Mouse (Mus musculus) layer of hippocampus, adult 9-10 months (tissue): ENCODE results near the gene Iffo2.
A peak's percentile ranks its signal among the peaks of the same experiment; 100 is the strongest.

Source experiments
- DNase-seq: peaks from one replicate; pipeline ENCODE4 v3.0.0; 2022; ENCODE audit warnings: low spot score

Iffo2 gene

GRCm38 (mm10) chr4:139581427-139582051 is 51.2 kb downstream of the Iffo2 start:
- DNase-seq, result no peak

- no peak for DNase-seq
Measured at GRCm38 (mm10) chr4:139582346-139582745, 52.0 kb downstream of the Iffo2 start.

- DNase-seq, result no peak
Measured at GRCm38 (mm10) chr4:139582903-139583302, 52.6 kb downstream of the Iffo2 start.

GRCm38 (mm10) chr4:139583629-139584245 is 53.4 kb downstream of the Iffo2 start:
- DNase-seq, result no peak

- no peak for DNase-seq
Measured at GRCm38 (mm10) chr4:139584704-139585103, 54.4 kb downstream of the Iffo2 start.

- no peak for DNase-seq
Measured at GRCm38 (mm10) chr4:139585713-139586112, 55.4 kb downstream of the Iffo2 start.

- no peak for DNase-seq
Measured at GRCm38 (mm10) chr4:139587370-139587769, 57.0 kb downstream of the Iffo2 start.

- no peak for DNase-seq
Measured at GRCm38 (mm10) chr4:139587773-139588172, 57.4 kb downstream of the Iffo2 start.

GRCm38 (mm10) chr4:139589351-139590027 is 59.1 kb downstream of the Iffo2 start:
- DNase-seq, result no peak

- no peak for DNase-seq
Measured at GRCm38 (mm10) chr4:139590446-139590845, 60.1 kb downstream of the Iffo2 start.

GRCm38 (mm10) chr4:139592895-139593294 is 62.5 kb downstream of the Iffo2 start:
- no peak for DNase-seq

- no peak for DNase-seq
Measured at GRCm38 (mm10) chr4:139593383-139593782, 63.0 kb downstream of the Iffo2 start.

GRCm38 (mm10) chr4:139594062-139594461 is 63.7 kb downstream of the Iffo2 start:
- no peak for DNase-seq

GRCm38 (mm10) chr4:139596715-139597114 is 66.4 kb downstream of the Iffo2 start:
- no peak for DNase-seq

GRCm38 (mm10) chr4:139597286-139598284 is 67.2 kb downstream of the Iffo2 start:
- DNase-seq, result no peak

- no peak for DNase-seq
Measured at GRCm38 (mm10) chr4:139598356-139598755, 68.0 kb downstream of the Iffo2 start.

- no peak for DNase-seq
Measured at GRCm38 (mm10) chr4:139598950-139599518, 68.7 kb downstream of the Iffo2 start.

GRCm38 (mm10) chr4:139601519-139602356 is 71.4 kb downstream of the Iffo2 start:
- no peak for DNase-seq

- peak; percentile 42 for DNase-seq
Measured at GRCm38 (mm10) chr4:139602357-139603244, 72.3 kb downstream of the Iffo2 start, which contains the start of gene Gm21969. Gene Gm21969 (plus strand): TSS chr4:139603186.

GRCm38 (mm10) chr4:139605216-139605615 is 74.9 kb downstream of the Iffo2 start:
- DNase-seq, result no peak
